Mouse (Mus musculus): ENCODE results near the gene Btbd6.
A peak's percentile ranks its signal among the peaks of the same experiment; 100 is the strongest.

Gene Btbd6

DNA sequence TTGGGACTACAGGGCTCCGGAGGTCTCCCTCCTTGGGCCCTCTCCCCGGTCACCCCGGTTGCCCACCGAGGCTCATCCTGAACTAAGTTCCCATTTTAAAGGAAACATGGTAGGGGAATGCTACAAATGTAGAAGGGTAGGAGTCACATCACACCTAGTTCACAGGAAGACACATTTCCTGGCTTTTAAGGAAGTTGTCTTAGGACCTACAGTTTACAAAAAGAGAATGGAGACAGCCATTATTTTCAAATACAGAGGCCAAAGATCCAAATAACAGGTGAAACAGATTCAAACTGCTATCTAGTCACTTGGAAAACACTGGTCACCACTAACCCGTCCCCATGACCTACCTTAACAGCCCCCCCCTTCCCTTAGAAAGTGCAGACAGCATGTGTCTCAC is 36.2 kb downstream of the Btbd6 start:
- no peak for DNase-seq

DNA sequence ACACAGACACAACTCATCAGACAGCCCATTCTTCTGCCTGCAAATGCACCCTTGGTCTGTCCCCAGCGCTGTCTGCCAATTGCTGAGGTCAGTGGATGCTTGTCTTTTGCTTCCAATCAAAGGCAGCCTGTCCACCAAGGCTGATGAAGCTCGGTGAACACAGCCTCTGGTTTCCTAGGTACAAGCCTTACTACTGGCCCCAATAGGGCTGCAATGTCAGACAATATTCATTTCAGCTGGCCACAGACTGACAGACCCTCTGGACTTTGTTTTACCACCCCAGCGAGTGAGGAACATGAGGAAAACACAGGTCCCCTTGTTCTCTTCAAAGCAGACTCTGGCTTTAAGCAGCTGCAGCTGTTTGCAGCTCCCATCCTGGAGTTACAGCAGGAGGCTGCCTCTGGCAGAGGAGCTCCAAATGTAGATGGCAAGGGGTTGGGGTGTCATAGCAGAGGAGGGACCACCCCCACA is 36.8 kb downstream of the Btbd6 start:
- DNase-seq: peak in 1 of 2 experiments; percentile 49

- peak; percentile 96 to 99 for DNase-seq
Observed at GRCm38 (mm10) chr12:113013604-113014558, 37.6 kb downstream of the Btbd6 start, which contains the start of gene Pacs2. Pacs2 (plus strand) TSS chr12:113014508.

DNA sequence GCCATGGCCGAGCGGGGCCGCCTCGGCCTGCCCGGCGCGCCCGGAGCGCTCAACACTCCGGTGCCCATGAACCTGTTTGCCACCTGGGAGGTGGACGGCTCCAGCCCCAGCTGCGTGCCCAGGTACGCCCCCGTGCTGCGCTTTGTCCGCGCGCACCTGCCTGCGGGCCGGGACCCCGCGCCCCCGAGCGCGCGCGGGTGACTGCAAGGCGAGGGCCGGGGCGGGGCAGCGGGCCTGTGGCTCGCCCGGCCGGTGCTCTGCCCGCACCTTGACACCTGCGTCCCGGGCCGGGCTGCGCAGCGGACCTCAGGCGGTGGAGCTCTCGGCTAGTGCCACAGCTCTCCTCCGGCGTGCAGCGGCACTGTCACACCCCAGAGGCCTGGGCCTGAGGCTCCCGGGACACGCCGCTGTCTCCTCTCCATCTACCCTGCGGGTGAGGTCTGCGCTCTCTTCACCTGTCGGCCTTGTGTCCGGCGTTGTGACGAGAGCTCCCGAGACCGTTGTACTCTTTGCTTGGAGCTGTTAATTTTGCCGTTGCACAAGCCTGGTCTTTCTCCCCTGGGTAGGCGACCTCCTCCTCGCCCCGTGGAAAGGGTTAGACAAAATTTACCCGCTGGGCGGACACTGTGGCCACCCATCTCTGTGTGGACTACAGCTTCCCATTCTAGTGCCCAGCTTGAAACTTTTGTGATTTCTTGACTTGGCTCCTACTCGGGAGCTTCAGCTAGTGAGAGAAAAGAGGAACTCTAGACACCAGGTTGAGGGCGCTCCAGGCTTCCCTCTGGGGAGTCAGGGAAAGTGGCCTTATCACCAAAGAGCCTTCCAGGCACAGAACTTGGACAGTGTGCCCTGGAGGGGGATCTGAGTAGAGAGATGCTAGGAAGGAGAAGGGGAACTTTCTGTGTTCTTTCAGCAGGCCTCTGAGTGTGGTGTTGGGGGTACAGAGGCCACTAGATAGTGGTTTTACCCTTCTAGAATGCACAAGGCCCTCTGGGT is 38.6 kb downstream of the Btbd6 start:
- DNase-seq: peak; percentile 75 to 81

- DNase-seq: no peak
Observed at GRCm38 (mm10) chr12:113015956-113016355, 39.7 kb downstream of the Btbd6 start.

- no peak for DNase-seq
Observed at GRCm38 (mm10) chr12:113016976-113017375, 40.7 kb downstream of the Btbd6 start.

GRCm38 (mm10) chr12:113017429-113017984 is 41.2 kb downstream of the Btbd6 start:
- DNase-seq: no peak

DNA sequence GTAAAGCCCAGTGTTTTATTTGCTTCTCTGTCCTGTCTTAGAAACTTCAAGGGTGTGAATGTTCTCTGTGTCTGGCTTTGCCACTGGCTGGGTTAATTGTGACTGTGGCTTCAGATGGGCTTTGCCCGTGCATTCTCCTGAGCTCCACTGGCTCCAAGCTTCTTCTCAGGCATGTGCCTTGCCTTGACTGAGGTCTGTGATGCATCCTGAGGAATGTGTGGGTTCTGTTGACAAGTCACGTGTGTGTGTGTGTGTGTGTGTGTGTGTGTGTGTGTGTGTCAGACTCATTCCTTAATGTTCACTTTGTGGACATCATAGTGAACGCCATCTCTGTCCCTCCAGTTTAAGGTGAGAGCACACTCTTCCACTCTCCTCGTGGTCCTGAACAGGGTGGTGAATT is 42.5 kb downstream of the Btbd6 start:
- DNase-seq: no peak

DNA sequence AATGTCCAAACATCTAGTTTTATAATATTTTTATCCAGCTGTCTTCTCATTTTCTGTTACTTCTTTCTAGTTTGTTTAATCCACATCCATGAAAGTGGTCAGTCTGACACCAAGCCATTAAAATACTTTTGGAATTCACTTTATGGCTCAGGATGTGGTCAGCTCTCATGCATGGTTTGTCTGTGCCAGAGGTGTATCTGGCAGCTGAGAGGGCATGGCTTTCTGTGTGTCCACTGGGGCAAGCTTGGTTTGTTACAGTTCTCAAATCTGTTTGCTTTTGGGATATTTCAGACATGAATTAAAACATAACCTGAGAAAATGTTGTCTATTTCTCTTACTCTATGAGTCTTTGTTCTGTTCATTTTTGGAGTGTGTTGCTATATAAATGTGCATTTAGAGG is 45.2 kb downstream of the Btbd6 start:
- no peak for DNase-seq

- DNase-seq: no peak
Observed at GRCm38 (mm10) chr12:113023082-113023481, 46.8 kb downstream of the Btbd6 start.

DNA sequence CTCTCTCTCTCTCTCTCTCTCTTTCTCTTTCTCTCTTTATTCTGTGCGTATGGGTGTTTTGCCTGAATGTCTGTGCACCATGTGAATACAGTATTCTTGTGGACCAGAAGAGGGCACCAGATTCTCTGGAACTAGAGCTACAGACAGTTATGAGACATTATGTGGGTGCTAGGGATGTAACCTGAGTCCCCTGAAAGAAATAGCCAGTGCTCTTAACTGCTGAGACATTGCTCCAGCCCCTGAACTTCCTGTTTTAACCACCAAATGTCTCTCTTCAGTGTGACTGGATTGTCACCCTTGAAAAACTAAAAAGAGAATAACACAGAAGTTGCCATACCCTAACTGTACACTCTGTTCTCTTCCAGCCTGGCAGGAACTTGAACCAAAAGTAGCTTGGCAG is 50.3 kb downstream of the Btbd6 start:
- DNase-seq: no peak

DNA sequence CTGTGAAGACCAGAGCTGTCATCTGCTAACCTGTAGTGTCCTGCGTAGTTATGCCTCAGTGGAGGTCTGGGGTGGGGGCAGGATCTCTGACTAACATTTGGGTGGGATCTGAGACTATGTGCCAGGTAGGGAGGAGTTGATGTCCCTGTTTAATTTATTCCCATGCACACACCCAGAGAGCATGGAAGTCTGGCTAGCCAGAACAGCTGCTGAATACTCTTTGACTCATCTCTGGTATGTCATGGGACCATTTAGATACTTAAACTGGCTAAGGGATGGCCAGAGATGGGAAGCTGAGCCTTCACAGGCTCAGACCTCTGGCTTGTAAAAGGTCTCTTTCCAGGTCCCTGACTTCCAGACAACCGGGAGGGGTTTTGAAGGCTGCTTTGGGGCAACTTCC is 51.2 kb downstream of the Btbd6 start:
- peak in 1 of 2 experiments; percentile 6 for DNase-seq

- no peak for DNase-seq
Observed at GRCm38 (mm10) chr12:113028067-113028466, 51.8 kb downstream of the Btbd6 start.

All from cerebellum, postnatal 25 days (tissue).